Mouse (Mus musculus) MEL (cell line): Measurements from ENCODE around the gene Grem1.

Source experiments
- CTCF ChIP-seq, 3 experiments: IDR thresholded peaks in 2 of 3; conservative IDR thresholded peaks in 1 of 3; 2 replicates each; pipeline ENCODE4 v1.5.1; 2011 to 2012; ENCODE audit warnings: low read length in 3 of 3, low read depth in 2 of 3, mild to moderate bottlenecking in 2 of 3, improper control_type of control experiment in 1 of 3, inconsistent platforms in 1 of 3, mixed read lengths in 1 of 3, moderate library complexity in 1 of 3; ENCODE audit not compliant: control insufficient read depth in 1 of 3, insufficient read depth in 1 of 3, poor library complexity in 1 of 3, severe bottlenecking in 1 of 3
- GATA1 ChIP-seq: IDR thresholded peaks from 2 replicates; pipeline ENCODE4 v1.6.1; 2011; ENCODE audit warnings: low read depth, low read length, improper control_type of control experiment
- MAFK ChIP-seq: IDR thresholded peaks from 2 replicates; pipeline ENCODE4 v1.6.1; 2011; ENCODE audit warnings: low read depth, mild to moderate bottlenecking, low read length, improper control_type of control experiment, borderline replicate concordance
- MAX ChIP-seq: IDR thresholded peaks from 2 replicates; pipeline ENCODE4 v1.6.1; 2011; ENCODE audit warnings: low read length, improper control_type of control experiment
- MAZ ChIP-seq: IDR thresholded peaks from 2 replicates; pipeline ENCODE4 v1.6.1; 2012; ENCODE audit warnings: low read depth, mild to moderate bottlenecking, inconsistent platforms, low read length, improper control_type of control experiment
- POLR2A ChIP-seq, 2 experiments: IDR thresholded peaks; 2 replicates each; pipeline ENCODE4 v1.6.1; 2011 to 2012; ENCODE audit warnings: low read length in 2 of 2, mild to moderate bottlenecking in 2 of 2, control low read depth in 1 of 2, improper control_type of control experiment in 1 of 2, low read depth in 1 of 2, moderate library complexity in 1 of 2; ENCODE audit not compliant: control insufficient read depth in 1 of 2, insufficient read depth in 1 of 2, poor library complexity in 1 of 2

DNA sequence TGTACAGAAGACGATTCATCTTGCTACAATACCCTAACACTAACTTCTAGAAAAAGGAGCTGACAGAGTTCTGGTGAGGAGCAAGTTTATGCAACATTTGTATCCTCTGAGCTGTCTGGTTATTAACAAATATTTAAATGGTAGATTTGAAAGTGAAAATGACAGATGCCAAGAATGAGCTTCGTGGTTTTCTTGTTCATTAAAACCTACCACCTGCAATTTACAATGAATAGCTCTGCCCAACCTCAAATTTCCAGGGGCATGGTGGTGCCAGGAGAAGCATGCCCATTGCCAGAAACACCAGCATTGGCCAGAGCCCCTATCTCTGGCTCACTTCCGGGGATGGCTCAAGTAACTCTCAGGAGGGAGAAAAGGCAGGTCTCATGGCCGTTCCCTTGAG lies 23.1 kb upstream of the Grem1 start:
- TF ChIP-seq POLR2A (IDR thresholded peaks at IDR 0.05; ENCODE audit: control insufficient read depth in 1 of 2, insufficient read depth in 1 of 2, low read depth in 1 of 2, low read length in 2 of 2, poor library complexity in 1 of 2) (no peak), CTCF (IDR thresholded peaks at IDR 0.05 in 2 of 3, conservative IDR thresholded peaks at IDR 0.05 in 1 of 3; ENCODE audit: control insufficient read depth in 1 of 3, insufficient read depth in 1 of 3, low read depth in 2 of 3, low read length in 3 of 3, poor library complexity in 1 of 3, severe bottlenecking in 1 of 3) (no peak), MAFK (no peak), MAX (no peak), GATA1 (no peak), MAZ (no peak)
